ENCODE assay signal across 12 mouse cellular contexts in the genomic region with DNA sequence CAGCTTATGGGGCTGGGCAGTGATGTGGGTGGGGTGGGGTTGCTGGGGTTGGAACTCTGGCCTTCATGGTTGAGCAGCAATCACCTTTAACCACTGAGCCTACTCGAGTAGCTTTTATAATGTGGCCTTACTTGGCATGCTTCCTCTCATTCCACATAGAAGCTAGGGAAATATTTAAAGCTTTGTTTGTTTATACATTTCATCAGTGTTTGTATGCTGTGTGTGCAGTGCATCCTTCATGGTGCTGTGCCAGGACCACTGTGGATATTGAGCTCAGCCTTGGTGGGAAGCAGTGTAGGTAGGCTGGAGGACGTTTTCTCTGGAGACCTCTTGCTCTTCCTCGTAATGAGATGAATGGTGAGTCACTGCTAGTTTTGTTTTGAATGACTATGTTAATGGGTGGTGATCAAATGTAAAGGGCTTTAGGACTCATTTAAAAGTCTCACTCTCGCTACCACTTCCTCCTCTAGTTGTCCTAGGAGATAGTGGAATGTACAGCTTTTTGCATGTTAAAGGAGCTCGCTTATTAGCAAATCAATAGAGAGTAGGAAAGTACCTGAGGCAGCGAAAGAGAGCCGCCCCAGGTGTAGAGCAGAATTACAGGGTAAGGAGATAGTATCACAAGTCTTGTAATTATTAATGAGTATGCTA. TPM values are rescaled to one million over a fixed set of nuclear protein-coding genes. Genes with fewer than 3 reads are reported as not detected.
DNase-seq lines count a peak whose midpoint lies in the region; ATAC-seq and TF ChIP-seq lines count a peak whose summit lies in the region.
"Had no signal": no experiment of that assay in that cellular context is flagged by ENCODE, and none has a peak within 500 bp of the region (broad histone marks: within the 10 kb centered on the region; RNA-seq: fewer than 3 reads in every experiment).

No protein-coding gene starts in this region.

- TF ChIP-seq CTCF in liver, postnatal 0 days (IDR thresholded peaks at IDR 0.05; ENCODE audit: low read depth): 0 out of 2 replicates have a peak, but pooled peaks have one; percentile 10
- peak; percentile 47 for TF ChIP-seq CTCF in intestine, postnatal 0 days (IDR thresholded peaks at IDR 0.05; ENCODE audit: low read depth)

- WGBS in liver, postnatal 0 days (ENCODE audit: insufficient replicate concordance): 61% methylated on average over 7 of the region's 7 CpGs
- 25% methylated on average over 7 of the region's 7 CpGs for WGBS in intestine, postnatal 0 days
- 26% methylated on average over 7 of the region's 7 CpGs for WGBS in neural tube, embryonic 13.5 days

- H3K4me2 ChIP-seq in liver, postnatal 0 days (ENCODE audit: low read depth, low read length): 0 out of 2 replicates have a peak overlapping the region, but pooled peaks have one; percentile 16
- H3K4me2 ChIP-seq in intestine, postnatal 0 days (replicated peaks; ENCODE audit: low read depth): peak overlapping the region; percentile 72
- H3K4me2 ChIP-seq in neural tube, embryonic 13.5 days: peak overlapping the region; percentile 70

- peak; percentile 49 to 59 for DNase-seq in cerebellum, adult 18-20 months
- DNase-seq in cerebellum, adult 9-11 months: no peak
- DNase-seq in liver, postnatal 0 days: no peak
- no peak for DNase-seq in liver
- no peak for DNase-seq in spleen, postnatal 10 days (ENCODE audit: low spot score in 2 of 2)
- DNase-seq in ovary, postnatal 10 days (ENCODE audit: low spot score): no peak
- DNase-seq: adrenal gland, adult 2 months; heart, postnatal 14 days had no signal

- H3K27ac ChIP-seq in liver, postnatal 0 days (ENCODE audit: low read depth): peak overlapping the region; percentile 98; the same call in 1 of the 2 replicates
- peak overlapping the region; percentile 57; the same call in 1 of the 2 replicates for H3K27ac ChIP-seq in intestine, postnatal 0 days (ENCODE audit: low read depth, low read length)
- no peak overlapping the region for H3K27ac ChIP-seq in neural tube, embryonic 13.5 days (replicated peaks)
- H3K27ac ChIP-seq: limb, embryonic 10.5 days had no signal

- H3K4me3 ChIP-seq in liver, postnatal 0 days (ENCODE audit: low read depth, low read length): no peak overlapping the region
- no peak overlapping the region for H3K4me3 ChIP-seq in intestine, postnatal 0 days (ENCODE audit: low read depth, low read length)
- no peak overlapping the region for H3K4me3 ChIP-seq in neural tube, embryonic 13.5 days
- H3K4me3 ChIP-seq: limb, embryonic 10.5 days had no signal

- no peaks in the 10 kb centered on the region for H3K36me3 ChIP-seq in liver, postnatal 0 days (replicated peaks; ENCODE audit: insufficient read depth, low read length)
- H3K36me3 ChIP-seq in intestine, postnatal 0 days (ENCODE audit: control insufficient read depth, insufficient read depth): no peaks in the 10 kb centered on the region
- no peaks in the 10 kb centered on the region for H3K36me3 ChIP-seq in neural tube, embryonic 13.5 days
- H3K36me3 ChIP-seq: limb, embryonic 10.5 days had no signal

- peaks cover 63% of the 10 kb centered on the region for H3K4me1 ChIP-seq in liver, postnatal 0 days (ENCODE audit: insufficient read depth)
- peaks cover 14% of the 10 kb centered on the region for H3K4me1 ChIP-seq in intestine, postnatal 0 days (replicated peaks; ENCODE audit: control insufficient read depth, insufficient read depth, low read length)
- H3K4me1 ChIP-seq in neural tube, embryonic 13.5 days (replicated peaks): peaks cover 81% of the 10 kb centered on the region

- no peaks in the 10 kb centered on the region for H3K27me3 ChIP-seq in liver, postnatal 0 days (ENCODE audit: insufficient read depth, low read length)
- no peaks in the 10 kb centered on the region for H3K27me3 ChIP-seq in intestine, postnatal 0 days (replicated peaks; ENCODE audit: control insufficient read depth, insufficient read depth, low read length)
- no peaks in the 10 kb centered on the region for H3K27me3 ChIP-seq in neural tube, embryonic 13.5 days

- ATAC-seq in liver, postnatal 0 days: no peak
- ATAC-seq in intestine, postnatal 0 days: no peak
- ATAC-seq in neural tube, embryonic 13.5 days (ENCODE audit: low read depth): no peak
- ATAC-seq: forebrain, embryonic 16.5 days had no signal

- no peak overlapping the region for H3K9ac ChIP-seq in liver, postnatal 0 days (replicated peaks)
- H3K9ac ChIP-seq in intestine, postnatal 0 days (ENCODE audit: low read depth, low read length): no peak overlapping the region
- H3K9ac ChIP-seq in neural tube, embryonic 13.5 days: no peak overlapping the region

- H3K9me3 ChIP-seq in liver, postnatal 0 days (ENCODE audit: low read length): no peaks in the 10 kb centered on the region
- no peaks in the 10 kb centered on the region for H3K9me3 ChIP-seq in intestine, postnatal 0 days (ENCODE audit: control insufficient read depth)
- no peaks in the 10 kb centered on the region for H3K9me3 ChIP-seq in neural tube, embryonic 13.5 days
- H3K9me3 ChIP-seq: limb, embryonic 10.5 days had no signal

- no peak for TF ChIP-seq EP300 in liver, postnatal 0 days (IDR thresholded peaks at IDR 0.05; ENCODE audit: low read depth)

RNA-seq across cellular contexts. Expression of a gene that starts 3.4 kb away (rescaled TPM):
- polyA plus RNA-seq in liver, postnatal 0 days (2015; fragmentation: Nextera tagmentation; extraction: Ambion mirVana): 18.5 and 19.6 TPM in 2 replicates
- polyA plus RNA-seq in intestine, postnatal 0 days (2015; fragmentation: Nextera tagmentation; extraction: Ambion mirVana): 77.4 and 81.2 TPM in 2 replicates
- 54.6 and 61.1 TPM in 2 replicates for polyA plus RNA-seq in neural tube, embryonic 13.5 days (2015; fragmentation: Nextera tagmentation; extraction: Ambion mirVana)

RNA-seq across cellular contexts. Expression of a gene that starts 4.2 kb away (rescaled TPM):
- polyA plus RNA-seq in liver, postnatal 0 days (2015; fragmentation: Nextera tagmentation; extraction: Ambion mirVana): 15.0 and 15.7 TPM in 2 replicates
- polyA plus RNA-seq in intestine, postnatal 0 days (2015; fragmentation: Nextera tagmentation; extraction: Ambion mirVana): 33.4 and 39.6 TPM in 2 replicates
- 51.4 and 52.4 TPM in 2 replicates for polyA plus RNA-seq in neural tube, embryonic 13.5 days (2015; fragmentation: Nextera tagmentation; extraction: Ambion mirVana)

Comparison
In these comparisons a context has a peak if more than half of its experiments do, and no peak if none do; other contexts are left out.
1. DNase-seq: peak in cerebellum, adult 18-20 months (2 of 2); none in cerebellum, adult 9-11 months (single experiment), liver, postnatal 0 days (single experiment), liver (single experiment), spleen, postnatal 10 days (0 of 2) and ovary, postnatal 10 days (single experiment).
2. H3K4me2 ChIP-seq: peak in every context shown above with its lines; median percentile 72 in intestine, postnatal 0 days; 70 in neural tube, embryonic 13.5 days; 16 in liver, postnatal 0 days.